Mouse (Mus musculus): ENCODE measurements around the gene Sap18b.

- TF ChIP-seq POLR2A (IDR thresholded peaks at IDR 0.05; ENCODE audit: low read depth, low read length) (no peak), CTCF (conservative IDR thresholded peaks at IDR 0.05; ENCODE audit: insufficient read depth, insufficient read length, low read depth, low read length) (no peak)
These were observed 28.1 kb downstream of the Sap18b start, which contains the start of gene Slc38a7 for GRCm38 (mm10) chr8:95853102-95853843.

Data from kidney, adult 2 months (tissue).